Mouse (Mus musculus) lung, embryonic 15.5 days (tissue): ENCODE data around the gene Sorl1. TPM values are rescaled to one million over a fixed set of nuclear protein-coding genes. Genes with fewer than 3 reads are reported as not detected.

Source experiments
- ATAC-seq: fragments of 200-750 bp; cut with Nextera tagmentation; 2 replicates; pipeline ENCODE4 v1.8.0; 2017; ENCODE audit warnings: moderate number of reproducible peaks, borderline replicate concordance; ENCODE audit not compliant: low FRiP score, low TSS enrichment; ENCODE audit errors: extremely low read depth
- H3K27ac ChIP-seq: fragments of 300-500 bp; sonication (generic); 2 replicates; pipeline ENCODE4 v1.5.1; 2015; ENCODE audit warnings: moderate library complexity, mild to moderate bottlenecking, inconsistent platforms
- H3K27me3 ChIP-seq: fragments of 300-500 bp; sonication (generic); 2 replicates; pipeline ENCODE4 v1.6.1; 2015; ENCODE audit warnings: inconsistent platforms
- H3K36me3 ChIP-seq: fragments of 300-500 bp; sonication (generic); 2 replicates; pipeline ENCODE4 v1.6.1; 2015; ENCODE audit warnings: inconsistent platforms
- H3K4me1 ChIP-seq: fragments of 300-500 bp; sonication (generic); 2 replicates; pipeline ENCODE4 v1.6.1; 2015; ENCODE audit warnings: inconsistent platforms
- H3K4me2 ChIP-seq: fragments of 300-500 bp; sonication (generic); 2 replicates; pipeline ENCODE4 v1.6.1; 2015; ENCODE audit warnings: inconsistent platforms, mild to moderate bottlenecking, moderate library complexity
- H3K4me3 ChIP-seq: fragments of 300-500 bp; sonication (generic); 2 replicates; pipeline ENCODE4 v1.5.1; 2015; ENCODE audit warnings: mild to moderate bottlenecking, inconsistent platforms
- H3K9ac ChIP-seq: fragments of 300-500 bp; sonication (generic); 2 replicates; pipeline ENCODE4 v1.6.1; 2015; ENCODE audit warnings: inconsistent platforms
- H3K9me3 ChIP-seq: fragments of 300-500 bp; sonication (generic); 2 replicates; pipeline ENCODE4 v1.6.1; 2016; ENCODE audit warnings: inconsistent platforms
- WGBS: fragments of 180-500 bp; shearing (Covaris S2); methylation state at CpG from one replicate; pipeline ENCODE4 v1.1.7; 2015; 5-methylcytosine and 5-hydroxymethylcytosine counted together
- polyA plus RNA-seq: library from polyadenylated mRNA; unstranded; fragments of >200 nt; fragmentation: Nextera tagmentation; extraction: Ambion mirVana; gene quantifications from 2 replicates; pipeline ENCODE4 v1.2.1, GENCODE M21; 2015

Sorl1 gene
- polyA plus RNA-seq, 1 experiment from 2014 or later, result 14.9 TPM

DNA sequence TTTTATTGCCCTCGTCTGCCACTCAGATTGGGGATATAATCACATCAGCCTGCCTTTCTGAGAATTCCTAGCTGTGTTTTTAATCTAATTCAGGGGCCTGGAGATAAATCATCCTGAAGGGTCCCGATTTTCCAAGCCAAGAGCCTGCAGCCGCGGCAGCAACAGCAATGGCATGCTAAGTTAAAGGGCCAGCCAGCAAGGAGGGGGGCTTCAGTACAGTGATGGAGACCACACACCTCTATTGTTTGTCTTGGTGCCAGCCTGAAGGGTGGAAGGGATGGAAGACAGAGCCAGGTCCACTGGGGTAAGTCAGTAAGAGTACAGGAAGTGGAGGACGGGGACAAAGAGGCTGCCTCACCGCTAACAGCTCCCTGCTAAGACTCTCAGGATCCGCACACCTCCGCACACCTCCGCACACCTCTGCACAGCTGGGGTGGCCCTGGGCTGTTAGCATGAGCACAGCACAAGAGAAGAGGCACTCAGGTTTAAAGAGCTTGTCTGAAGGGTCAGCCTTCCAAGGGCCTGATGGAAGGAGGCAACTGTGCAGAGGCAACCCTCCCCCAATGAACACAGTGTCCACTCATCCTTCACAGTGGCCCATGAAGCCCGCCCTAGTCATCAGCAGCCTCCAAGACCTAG lies 7.6 kb downstream of the Sorl1 start:
- Histone ChIP-seq H3K9ac (no peak overlapping the region), H3K9me3 (no peaks in the 10 kb centered on the region), H3K4me3 (no peak overlapping the region), H3K27ac (no peak overlapping the region), H3K27me3 (no peaks in the 10 kb centered on the region), H3K4me1 (peaks cover 32% of the 10 kb centered on the region), H3K36me3 (no peaks in the 10 kb centered on the region), H3K4me2 (no peak overlapping the region)
- no peak; the same call in 1 of the 2 replicates for ATAC-seq
- 41% methylated on average over 10 of the region's 10 CpGs for WGBS

DNA sequence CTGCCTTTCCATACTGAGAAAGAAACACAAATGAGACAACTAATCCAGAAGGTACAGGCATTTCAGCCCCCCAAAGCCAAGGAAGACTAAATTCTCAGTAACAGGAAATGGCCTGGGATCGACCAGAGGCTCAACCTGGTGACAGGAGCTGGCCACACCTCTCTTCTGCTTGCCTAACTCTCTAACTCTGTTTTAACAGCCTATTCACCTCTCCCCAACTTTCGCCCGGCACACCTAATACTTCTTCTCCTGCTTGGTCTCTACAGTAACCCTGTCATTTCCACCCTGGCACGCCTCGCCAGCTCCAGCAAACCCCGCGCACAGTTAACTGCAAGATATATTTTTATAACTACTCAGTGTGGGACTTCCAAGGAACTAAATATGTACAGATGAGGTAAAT lies 9.0 kb downstream of the Sorl1 start:
- no peak for ATAC-seq
- Histone ChIP-seq H3K9ac (no peak overlapping the region), H3K9me3 (no peaks in the 10 kb centered on the region), H3K27me3 (no peaks in the 10 kb centered on the region), H3K27ac (peak overlapping the region; percentile 27; the same call in 1 of the 2 replicates), H3K4me1 (peaks cover 40% of the 10 kb centered on the region), H3K4me3 (no peak overlapping the region), H3K4me2 (no peak overlapping the region), H3K36me3 (no peaks in the 10 kb centered on the region)
- 48% methylated on average over 7 of the region's 7 CpGs for WGBS

DNA sequence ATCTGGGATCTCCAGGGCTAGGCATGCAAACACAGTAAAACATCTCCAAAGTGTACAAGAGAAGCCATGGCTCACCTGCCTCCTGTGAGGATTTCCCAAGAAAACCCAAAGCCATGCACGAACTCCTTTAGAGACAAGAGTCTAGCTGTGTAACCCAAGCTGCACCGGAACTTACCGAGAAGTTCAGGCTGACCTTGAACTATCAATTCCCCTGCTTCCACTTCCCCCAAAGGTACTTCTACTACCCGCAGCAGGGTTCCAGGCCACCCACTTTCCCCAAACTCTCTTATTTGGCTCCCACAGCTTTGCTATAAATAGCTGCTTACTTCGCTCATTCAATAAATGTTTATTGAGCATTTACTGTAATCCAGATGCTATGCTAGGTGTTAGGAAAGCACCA lies 10.8 kb downstream of the Sorl1 start:
- no peaks in the 10 kb centered on the region for H3K27me3 ChIP-seq
- H3K36me3 ChIP-seq, result no peaks in the 10 kb centered on the region
- no peak overlapping the region for H3K9ac ChIP-seq
- H3K4me2 ChIP-seq, result no peak overlapping the region
- H3K27ac ChIP-seq, result no peak overlapping the region
- peaks cover 53% of the 10 kb centered on the region for H3K4me1 ChIP-seq
- no peak for ATAC-seq
- H3K4me3 ChIP-seq, result no peak overlapping the region
- WGBS, result 80% methylated on average over 5 of the region's 5 CpGs
- no peaks in the 10 kb centered on the region for H3K9me3 ChIP-seq

DNA sequence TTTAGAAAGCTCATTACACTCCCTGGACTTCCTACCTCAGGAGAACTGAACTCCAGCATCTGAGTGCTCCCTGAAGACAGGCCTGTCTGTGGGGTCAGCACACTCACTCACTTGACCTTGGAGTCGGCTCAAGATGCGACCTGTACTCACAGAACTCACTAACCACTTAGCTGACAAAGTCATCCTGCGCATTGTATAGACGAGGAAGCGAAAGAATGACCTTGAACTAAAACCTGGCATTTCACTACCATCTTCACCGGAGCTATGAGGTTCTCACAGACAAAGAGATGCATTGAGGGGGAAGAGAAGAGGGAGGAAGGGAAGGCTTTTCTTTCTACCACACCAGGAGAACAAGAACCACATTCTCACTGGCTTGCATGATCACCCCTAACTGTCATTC lies 11.4 kb downstream of the Sorl1 start:
- Histone ChIP-seq H3K36me3 (no peaks in the 10 kb centered on the region), H3K4me3 (no peak overlapping the region), H3K27me3 (no peaks in the 10 kb centered on the region), H3K4me1 (peaks cover 59% of the 10 kb centered on the region), H3K9me3 (no peaks in the 10 kb centered on the region), H3K27ac (no peak overlapping the region), H3K9ac (no peak overlapping the region), H3K4me2 (no peak overlapping the region)
- WGBS, result 76% methylated on average over 6 of the region's 6 CpGs
- no peak for ATAC-seq

DNA sequence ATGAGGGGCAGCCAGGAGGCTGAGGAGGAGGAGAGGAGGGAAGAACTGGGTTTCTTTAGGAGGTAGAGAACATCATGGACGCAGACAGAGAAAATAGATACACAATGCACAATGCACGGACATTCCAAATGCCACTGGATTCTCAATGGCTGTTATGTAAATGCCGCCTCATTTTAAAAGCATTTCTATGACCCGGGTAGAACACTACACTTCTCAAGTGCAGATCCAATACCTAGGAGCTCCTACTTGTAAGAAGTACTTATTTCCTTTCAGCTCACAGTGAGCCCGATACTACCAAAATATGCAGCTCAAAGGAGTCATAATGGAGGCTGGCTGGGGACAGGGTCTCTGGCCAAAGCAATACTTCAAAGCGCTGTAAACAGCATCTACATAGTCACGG lies 12.8 kb downstream of the Sorl1 start:
- Histone ChIP-seq H3K27me3 (no peaks in the 10 kb centered on the region), H3K9me3 (no peaks in the 10 kb centered on the region), H3K4me2 (no peak overlapping the region), H3K36me3 (no peaks in the 10 kb centered on the region), H3K4me1 (peaks cover 50% of the 10 kb centered on the region), H3K27ac (peak overlapping the region; percentile 85), H3K9ac (no peak overlapping the region), H3K4me3 (no peak overlapping the region)
- ATAC-seq, result no peak
- 60% methylated on average over 7 of the region's 7 CpGs for WGBS

DNA sequence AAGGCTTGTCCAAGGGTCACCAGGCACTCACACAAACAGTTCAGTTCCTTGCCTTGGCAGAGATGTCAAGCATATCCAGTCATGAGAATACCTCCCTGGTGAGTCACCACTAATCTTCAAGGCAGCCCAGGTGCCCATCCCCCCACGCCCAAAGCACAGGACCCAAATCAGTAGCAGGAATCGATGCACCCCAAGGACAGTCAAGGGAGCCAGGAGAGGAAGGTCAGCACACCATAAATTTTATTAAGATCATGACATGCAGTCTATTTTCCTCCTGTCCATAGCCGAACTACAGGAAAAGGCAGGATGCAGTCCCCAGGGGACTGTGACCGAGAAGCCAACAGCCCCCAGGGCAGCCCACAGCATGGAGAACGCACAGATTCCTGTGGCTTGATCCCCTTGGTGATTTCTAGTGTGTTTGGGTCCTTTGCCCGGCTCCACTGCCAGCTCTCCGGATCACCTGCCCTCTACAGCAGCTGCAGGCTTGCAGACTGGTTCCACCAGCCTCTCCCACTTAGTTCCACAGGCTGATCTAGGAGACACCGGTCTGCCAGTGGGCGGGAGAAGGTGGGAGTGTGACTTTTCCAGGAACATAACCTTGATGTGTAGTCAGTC lies 14.2 kb downstream of the Sorl1 start:
- H3K4me3 ChIP-seq, result no peak overlapping the region
- H3K27ac ChIP-seq, result peak overlapping the region; percentile 85
- H3K4me2 ChIP-seq, result no peak overlapping the region
- 31% methylated on average over 9 of the region's 9 CpGs for WGBS
- no peaks in the 10 kb centered on the region for H3K27me3 ChIP-seq
- H3K36me3 ChIP-seq, result no peaks in the 10 kb centered on the region
- no peaks in the 10 kb centered on the region for H3K9me3 ChIP-seq
- peaks cover 39% of the 10 kb centered on the region for H3K4me1 ChIP-seq
- no peak overlapping the region for H3K9ac ChIP-seq
- no peak for ATAC-seq

DNA sequence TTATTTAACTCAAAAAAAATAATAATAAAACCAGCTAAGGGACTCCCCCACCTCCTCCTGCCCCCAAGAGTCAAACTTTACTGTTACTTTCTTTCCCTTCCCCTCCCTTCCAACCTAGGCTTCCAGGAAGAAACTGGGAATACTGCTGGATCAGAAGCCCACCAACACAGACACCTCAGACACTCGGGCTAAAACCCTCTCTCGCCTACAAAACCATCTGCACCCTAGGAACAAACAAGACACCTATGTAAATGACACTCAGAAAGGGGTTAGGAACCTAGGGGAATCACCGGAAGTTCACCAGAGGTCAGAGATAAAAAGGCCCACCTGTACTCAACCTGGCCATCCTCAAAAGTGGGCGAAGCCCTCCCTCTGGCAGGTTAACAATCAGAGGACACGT lies 15.0 kb downstream of the Sorl1 start:
- Histone ChIP-seq H3K9ac (no peak overlapping the region), H3K4me2 (no peak overlapping the region), H3K27ac (peak overlapping the region; percentile 85), H3K4me3 (no peak overlapping the region), H3K4me1 (peaks cover 35% of the 10 kb centered on the region), H3K27me3 (no peaks in the 10 kb centered on the region), H3K36me3 (no peaks in the 10 kb centered on the region), H3K9me3 (no peaks in the 10 kb centered on the region)
- WGBS, result 29% methylated on average over 5 of the region's 5 CpGs
- ATAC-seq, result no peak

DNA sequence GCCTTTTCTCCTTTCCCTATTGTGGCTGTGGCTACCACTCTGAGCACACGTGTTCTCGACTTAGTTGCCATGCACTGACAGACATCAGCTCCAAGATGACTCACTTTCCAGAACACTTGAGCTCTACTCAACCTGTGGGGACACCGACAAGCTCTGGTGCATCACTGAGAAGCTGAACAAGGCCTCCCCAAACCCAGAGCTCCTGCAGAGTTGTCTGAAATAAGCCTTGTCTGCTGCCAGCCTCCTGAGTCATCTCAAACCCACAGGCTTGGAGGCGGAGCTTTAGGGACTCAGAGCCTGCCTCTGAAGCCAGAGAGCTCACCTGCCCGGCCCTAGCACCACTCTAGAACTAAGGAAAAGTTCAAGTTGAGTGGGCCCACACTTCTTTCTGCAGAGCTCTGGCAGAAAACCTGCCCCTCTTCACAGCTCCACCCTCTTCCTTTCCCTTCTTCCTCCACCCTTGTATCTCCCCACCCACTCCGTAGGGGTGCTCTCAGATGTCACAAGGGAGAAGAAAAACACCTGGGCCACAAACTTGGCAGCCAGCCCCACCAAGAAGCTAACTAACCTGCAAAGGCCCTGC lies 15.6 kb downstream of the Sorl1 start:
- Histone ChIP-seq H3K4me3 (no peak overlapping the region), H3K36me3 (no peaks in the 10 kb centered on the region), H3K27ac (peak overlapping the region; percentile 81), H3K4me1 (peaks cover 35% of the 10 kb centered on the region), H3K4me2 (no peak overlapping the region), H3K9me3 (no peaks in the 10 kb centered on the region), H3K27me3 (no peaks in the 10 kb centered on the region), H3K9ac (no peak overlapping the region)
- ATAC-seq, result peak; percentile 90
- WGBS, result 36% methylated on average over 6 of the region's 6 CpGs

DNA sequence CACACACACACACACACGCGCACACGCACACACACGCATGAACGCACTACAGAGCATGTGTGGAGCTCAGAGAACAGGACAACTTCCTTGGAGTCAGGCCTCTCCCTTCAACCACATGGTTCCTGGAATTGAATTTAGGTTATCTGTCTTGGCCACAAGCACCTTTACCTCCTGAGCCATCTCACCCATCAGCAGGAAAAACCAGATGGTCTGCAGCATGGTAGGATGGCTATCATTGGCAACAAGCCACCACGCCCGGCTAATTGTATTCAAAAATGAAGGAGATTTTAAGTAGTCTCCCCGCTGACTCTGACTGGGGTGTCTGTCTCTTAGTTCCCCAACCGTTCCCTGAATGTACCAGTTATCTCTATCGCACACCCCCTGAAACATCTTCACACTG lies 17.0 kb downstream of the Sorl1 start:
- Histone ChIP-seq H3K9ac (no peak overlapping the region), H3K4me1 (peaks cover 35% of the 10 kb centered on the region), H3K9me3 (no peaks in the 10 kb centered on the region), H3K27me3 (no peaks in the 10 kb centered on the region), H3K4me2 (no peak overlapping the region), H3K36me3 (no peaks in the 10 kb centered on the region), H3K4me3 (no peak overlapping the region), H3K27ac (0 out of 2 replicates have a peak overlapping the region, but pooled peaks have one; percentile 81)
- 93% methylated on average over 10 of the region's 10 CpGs for WGBS
- no peak for ATAC-seq

DNA sequence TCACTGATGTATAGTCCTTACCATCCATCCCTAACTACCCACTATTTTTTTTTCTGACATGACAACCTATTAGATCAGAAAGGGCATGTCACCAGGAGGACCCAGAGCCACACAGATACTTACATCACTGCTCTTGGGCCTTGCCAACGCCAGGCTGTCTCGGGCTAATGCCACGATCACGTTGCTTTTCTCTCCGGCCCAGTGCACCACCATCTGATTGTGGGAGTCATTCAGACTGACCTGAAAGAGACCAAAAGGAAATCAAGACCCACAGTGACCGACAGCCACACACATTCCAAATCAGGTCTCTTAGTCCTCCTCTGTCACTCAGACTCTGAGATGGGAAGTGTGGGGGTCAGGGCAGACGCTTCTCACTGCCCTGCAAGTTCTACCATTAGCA lies 17.8 kb downstream of the Sorl1 start:
- no peak overlapping the region for H3K4me2 ChIP-seq
- 83% methylated on average over 7 of the region's 7 CpGs for WGBS
- no peak overlapping the region for H3K9ac ChIP-seq
- H3K9me3 ChIP-seq, result no peaks in the 10 kb centered on the region
- H3K4me1 ChIP-seq, result peaks cover 33% of the 10 kb centered on the region
- H3K4me3 ChIP-seq, result no peak overlapping the region
- ATAC-seq, result no peak
- H3K27me3 ChIP-seq, result no peaks in the 10 kb centered on the region
- no peak overlapping the region for H3K27ac ChIP-seq
- no peaks in the 10 kb centered on the region for H3K36me3 ChIP-seq

DNA sequence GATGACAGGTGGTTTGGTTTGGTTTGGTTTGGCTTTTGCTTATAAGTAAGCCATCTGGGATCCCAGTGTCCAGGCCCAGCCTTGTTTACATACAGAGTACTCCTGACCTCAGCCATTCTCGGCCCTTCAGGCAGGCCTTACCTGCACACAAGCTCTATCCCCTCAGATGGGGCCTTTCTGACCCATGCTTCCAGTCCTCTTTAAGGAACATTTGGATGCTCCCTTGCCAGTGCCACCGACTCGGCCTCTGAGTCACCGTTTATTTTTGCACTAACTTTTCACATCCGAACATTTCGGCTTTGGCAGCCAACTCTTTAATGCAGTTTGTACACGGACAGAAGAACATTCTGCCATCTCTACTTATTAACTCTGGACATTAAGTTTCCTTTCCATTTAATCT lies 20.6 kb downstream of the Sorl1 start:
- no peak for ATAC-seq
- 53% methylated on average over 7 of the region's 7 CpGs for WGBS
- H3K9me3 ChIP-seq, result no peaks in the 10 kb centered on the region
- no peak overlapping the region for H3K9ac ChIP-seq
- no peak overlapping the region for H3K27ac ChIP-seq
- H3K4me3 ChIP-seq, result no peak overlapping the region
- H3K27me3 ChIP-seq, result no peaks in the 10 kb centered on the region
- H3K4me2 ChIP-seq, result no peak overlapping the region
- H3K36me3 ChIP-seq, result no peaks in the 10 kb centered on the region
- peaks cover 11% of the 10 kb centered on the region for H3K4me1 ChIP-seq

DNA sequence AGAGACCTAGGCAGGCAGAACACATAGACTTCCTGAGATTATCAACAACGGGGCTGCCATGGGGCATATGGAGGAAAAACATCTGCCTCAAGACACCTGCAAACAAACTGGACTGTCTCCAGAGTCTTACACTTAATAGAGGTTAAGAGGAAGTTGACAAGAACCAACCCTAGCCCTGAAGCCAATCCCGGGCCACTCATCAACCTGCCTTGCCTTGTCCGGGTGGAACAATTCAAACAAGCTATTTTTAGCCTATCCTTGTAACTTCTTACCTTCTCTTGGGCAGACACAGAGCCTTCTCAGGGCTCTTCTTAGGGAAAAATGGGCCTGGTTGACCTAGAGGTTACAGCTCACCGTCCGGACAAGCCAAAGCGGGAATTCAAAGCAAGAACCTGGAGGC lies 22.1 kb downstream of the Sorl1 start:
- no peaks in the 10 kb centered on the region for H3K27me3 ChIP-seq
- H3K9ac ChIP-seq, result no peak overlapping the region
- H3K36me3 ChIP-seq, result no peaks in the 10 kb centered on the region
- H3K9me3 ChIP-seq, result no peaks in the 10 kb centered on the region
- no peak overlapping the region for H3K4me3 ChIP-seq
- ATAC-seq, result no peak
- H3K4me1 ChIP-seq, result peaks cover 3% of the 10 kb centered on the region; the same call in 1 of the 2 replicates
- WGBS, result 33% methylated on average over 6 of the region's 6 CpGs
- H3K27ac ChIP-seq, result no peak overlapping the region; the same call in 1 of the 2 replicates
- no peak overlapping the region for H3K4me2 ChIP-seq
